Mouse (Mus musculus) brain, adult 2 months (tissue): ENCODE data around the gene Olfr812.
"Not testable (repeated sequence)": the region's sequence is repeated elsewhere in the genome, so short reads cannot be mapped to it uniquely, and the experiment has no call there.

Experiments used
- DNase-seq: peaks from one replicate; pipeline ENCODE4 v3.0.0; 2011; ENCODE audit warnings: low read depth, low spot score

Olfr812 gene

GRCm38 (mm10) chr10:129845994-129846393 is at the start of gene Olfr812:
Gene Olfr812, minus strand, starts transcription at chr10:129846094.
- DNase-seq: no peak

GRCm38 (mm10) chr10:129885934-129886333 is 40.0 kb upstream of the Olfr812 start:
- no peak for DNase-seq

DNA sequence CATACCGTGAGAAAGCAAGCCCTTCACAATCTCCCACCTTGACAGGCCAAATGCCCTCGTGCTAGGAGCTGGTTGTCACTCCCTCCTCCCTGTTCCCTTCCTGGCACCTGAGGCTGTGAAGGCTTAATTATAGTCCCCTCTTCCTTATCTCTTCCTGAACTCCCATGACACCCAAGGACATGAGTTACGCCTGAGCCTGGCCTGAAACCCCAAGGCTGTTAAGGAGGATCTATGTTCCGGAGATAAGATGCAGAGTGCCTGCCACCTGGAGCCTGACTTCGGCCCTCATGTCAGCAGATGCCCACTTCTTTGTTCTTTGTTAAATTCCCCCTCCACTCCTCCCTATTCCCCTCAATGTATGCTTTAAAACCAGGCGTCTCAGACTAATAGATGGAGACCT is 39.6 kb upstream of the Olfr812 start:
- not testable (repeated sequence) for DNase-seq

DNA sequence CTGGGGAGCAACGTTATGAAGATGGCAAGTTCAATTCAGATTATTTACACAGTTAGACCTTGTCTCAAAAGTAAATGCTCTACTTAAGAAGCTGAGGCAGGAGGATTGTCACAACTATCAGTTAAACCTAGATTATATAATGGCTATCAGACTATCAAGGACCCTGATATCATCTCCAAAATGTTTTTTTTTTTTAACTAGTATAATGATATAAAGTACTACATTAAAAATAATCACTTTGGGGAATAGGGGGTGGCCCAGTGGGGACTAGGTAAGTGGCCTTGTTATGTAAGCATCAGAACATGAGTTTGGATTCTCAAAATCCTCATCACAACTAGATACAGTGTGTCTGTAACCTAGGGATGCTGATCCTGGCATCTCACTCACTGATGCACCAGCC is 33.9 kb upstream of the Olfr812 start, which contains the start of gene Olfr814:
Gene Olfr814, minus strand, starts transcription at position 101 of the 400 bp plus-strand sequence.
- not testable (repeated sequence) for DNase-seq

GRCm38 (mm10) chr10:129855067-129855466 is 9.2 kb upstream of the Olfr812 start, which contains the start of gene Olfr813:
Gene Olfr813, plus strand, starts transcription at chr10:129855367.
- no peak for DNase-seq

DNA sequence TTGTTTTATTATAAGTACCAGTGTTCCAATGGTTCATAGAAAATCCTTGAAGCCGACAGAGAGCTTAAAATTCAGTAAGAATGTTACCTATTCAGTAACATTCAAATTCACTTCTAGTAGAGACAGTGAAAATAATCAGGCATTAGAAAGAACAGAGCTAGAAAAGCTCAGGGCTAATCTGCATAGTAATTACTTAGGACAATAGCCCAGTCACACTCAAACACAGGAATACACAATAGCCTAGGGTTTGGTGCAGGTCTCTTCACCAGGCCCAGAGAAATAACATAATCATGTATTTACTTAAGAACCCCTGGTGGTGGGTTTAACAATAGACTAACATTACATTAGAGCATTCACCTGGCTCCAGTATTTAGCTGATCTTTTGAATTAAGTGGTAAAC is 1.4 kb upstream of the Olfr812 start:
- no peak for DNase-seq

- DNase-seq: no peak
These were observed 41.6 kb downstream of the Olfr812 start, which contains the start of gene Olfr811 for GRCm38 (mm10) chr10:129804296-129804695. Gene Olfr811, minus strand, starts transcription at chr10:129804396.

DNA sequence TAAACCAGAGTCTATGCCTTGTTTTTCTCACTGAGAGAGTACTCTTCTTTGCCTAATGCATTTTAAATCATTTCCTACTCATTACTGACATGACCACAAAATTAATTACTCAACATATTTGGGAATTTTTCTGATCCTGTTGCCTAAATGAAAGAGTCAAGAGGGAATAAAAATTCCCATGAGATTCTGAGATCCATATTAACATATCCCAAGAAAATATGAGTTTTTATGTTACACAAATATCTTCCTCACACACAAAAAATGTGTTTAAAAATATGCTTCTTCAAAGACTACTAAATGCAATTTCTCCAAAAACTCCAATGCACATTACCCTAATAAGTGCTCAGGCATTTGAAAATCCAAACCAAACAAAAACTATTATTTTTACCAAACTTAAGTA is 51.1 kb downstream of the Olfr812 start, which contains the start of gene Olfr810:
Gene Olfr810, minus strand, starts transcription at position 101 of the 400 bp plus-strand sequence.
- DNase-seq: no peak
